Mouse (Mus musculus) ES-E14 (cell line): ENCODE measurements around the gene Etv5.

Experiments used
- HCFC1 ChIP-seq: IDR thresholded peaks from 2 replicates; pipeline ENCODE4 v1.6.1; 2012; ENCODE audit warnings: low read length, inconsistent platforms, borderline replicate concordance; ENCODE audit not compliant: insufficient read depth
- MAFK ChIP-seq: IDR thresholded peaks from 2 replicates; pipeline ENCODE4 v1.6.1; 2014; ENCODE audit warnings: mild to moderate bottlenecking, low read depth, low read length, inconsistent platforms; ENCODE audit not compliant: insufficient read depth
- ZC3H11A ChIP-seq: IDR thresholded peaks from 2 replicates; pipeline ENCODE4 v1.6.1; 2012; ENCODE audit warnings: low read depth, mild to moderate bottlenecking, inconsistent platforms, low read length, borderline replicate concordance

- TF ChIP-seq MAFK (no peak), HCFC1 (no peak), ZC3H11A (no peak)
These were observed 750 bp upstream of the Etv5 start for GRCm38 (mm10) chr16:22440269-22440668.
